Mouse (Mus musculus): ENCODE data around the gene Peli3. TPM values are rescaled to one million over a fixed set of nuclear protein-coding genes. Genes with fewer than 3 reads are reported as not detected.
"Not testable (repeated sequence)": the region's sequence is repeated elsewhere in the genome, so short reads cannot be mapped to it uniquely, and the experiment has no call there.

Gene Peli3
- polyA plus RNA-seq, 1 experiment: 1.6 TPM

GRCm38 (mm10) chr19:4968236-4968635, 25.3 kb upstream of the Peli3 start:
- Histone ChIP-seq H3K27me3 (ENCODE audit: control insufficient read depth, insufficient read depth, low read length) (no peaks in the 10 kb centered on the region), H3K36me3 (ENCODE audit: control insufficient read depth, insufficient read depth, low read length) (peaks cover 4% of the 10 kb centered on the region), H3K27ac (ENCODE audit: insufficient read depth, low read depth, low read length) (no peak overlapping the region), H3K4me3 (ENCODE audit: low read depth, low read length) (no peak overlapping the region), H3K4me1 (ENCODE audit: control insufficient read depth, insufficient read depth, insufficient read length, low read length) (no peaks in the 10 kb centered on the region)
- no peak for TF ChIP-seq POLR2A (IDR thresholded peaks at IDR 0.05; ENCODE audit: low read depth, low read length)
- TF ChIP-seq CTCF (IDR thresholded peaks at IDR 0.05; ENCODE audit: extremely low read depth, insufficient read length, insufficient replicate concordance, low read depth, low read length): peak; percentile 33; the same call in 1 of the 2 replicates
- 80% methylated on average over 2 of the region's 2 CpGs for WGBS

GRCm38 (mm10) chr19:4961928-4962601, 19.1 kb upstream of the Peli3 start, which contains the start of gene Mrpl11:
Mrpl11 (plus strand) TSS chr19:4962147.
- Histone ChIP-seq H3K27ac (ENCODE audit: insufficient read depth, low read depth, low read length) (peak within 1 kb of the TSS; percentile 36; the same call in 1 of the 2 replicates), H3K36me3 (ENCODE audit: control insufficient read depth, insufficient read depth, low read length) (peaks cover 4% of the 10 kb centered on the region), H3K4me3 (ENCODE audit: low read depth, low read length) (peak within 1 kb of the TSS; percentile 88), H3K27me3 (ENCODE audit: control insufficient read depth, insufficient read depth, low read length) (no peaks in the 10 kb centered on the region), H3K4me1 (ENCODE audit: control insufficient read depth, insufficient read depth, insufficient read length, low read length) (no peaks in the 10 kb centered on the region)
- TF ChIP-seq POLR2A (IDR thresholded peaks at IDR 0.05; ENCODE audit: low read depth, low read length): no peak
- peak; percentile 87; the same call in 1 of the 2 replicates for TF ChIP-seq CTCF (IDR thresholded peaks at IDR 0.05; ENCODE audit: extremely low read depth, insufficient read length, insufficient replicate concordance, low read depth, low read length)
- WGBS: under 1% methylated on average over 34 of the region's 34 CpGs

- 78% methylated on average over 9 of the region's 9 CpGs for WGBS
- not testable (repeated sequence) for H3K4me1 ChIP-seq (ENCODE audit: control insufficient read depth, insufficient read depth, insufficient read length, low read length); H3K27me3 ChIP-seq (ENCODE audit: control insufficient read depth, insufficient read depth, low read length); H3K27ac ChIP-seq (ENCODE audit: insufficient read depth, low read depth, low read length); H3K4me3 ChIP-seq (ENCODE audit: low read depth, low read length); H3K36me3 ChIP-seq (ENCODE audit: control insufficient read depth, insufficient read depth, low read length)
Measured at GRCm38 (mm10) chr19:4948641-4949040, 5.7 kb upstream of the Peli3 start.

- H3K27ac ChIP-seq (ENCODE audit: insufficient read depth, low read depth, low read length): no peak overlapping the region
- WGBS: 59% methylated on average over 6 of the region's 6 CpGs
- TF ChIP-seq CTCF (IDR thresholded peaks at IDR 0.05; ENCODE audit: extremely low read depth, insufficient read length, insufficient replicate concordance, low read depth, low read length): no peak
- TF ChIP-seq POLR2A (IDR thresholded peaks at IDR 0.05; ENCODE audit: low read depth, low read length): no peak
- H3K4me1 ChIP-seq (ENCODE audit: control insufficient read depth, insufficient read depth, insufficient read length, low read length): peaks cover 4% of the 10 kb centered on the region; the same call in 1 of the 2 replicates
- H3K4me3 ChIP-seq (ENCODE audit: low read depth, low read length): no peak overlapping the region
- H3K27me3 ChIP-seq (ENCODE audit: control insufficient read depth, insufficient read depth, low read length): no peaks in the 10 kb centered on the region
- no peaks in the 10 kb centered on the region for H3K36me3 ChIP-seq (ENCODE audit: control insufficient read depth, insufficient read depth, low read length)
Measured at GRCm38 (mm10) chr19:4945540-4945939, 2.6 kb upstream of the Peli3 start.

- H3K27ac ChIP-seq (ENCODE audit: insufficient read depth, low read depth, low read length): no peak overlapping the region
- H3K27me3 ChIP-seq (ENCODE audit: control insufficient read depth, insufficient read depth, low read length): no peaks in the 10 kb centered on the region
- H3K36me3 ChIP-seq (ENCODE audit: control insufficient read depth, insufficient read depth, low read length): no peaks in the 10 kb centered on the region
- peak overlapping the region; percentile 67 for H3K4me3 ChIP-seq (ENCODE audit: low read depth, low read length)
- WGBS: 5% methylated on average over 13 of the region's 13 CpGs
- H3K4me1 ChIP-seq (ENCODE audit: control insufficient read depth, insufficient read depth, insufficient read length, low read length): peaks cover 4% of the 10 kb centered on the region; the same call in 1 of the 2 replicates
- no peak for TF ChIP-seq CTCF (IDR thresholded peaks at IDR 0.05; ENCODE audit: extremely low read depth, insufficient read length, insufficient replicate concordance, low read depth, low read length)
- no peak for TF ChIP-seq POLR2A (IDR thresholded peaks at IDR 0.05; ENCODE audit: low read depth, low read length)
Measured at GRCm38 (mm10) chr19:4943253-4943588, 294 bp upstream of the Peli3 start.

- TF ChIP-seq POLR2A (IDR thresholded peaks at IDR 0.05; ENCODE audit: low read depth, low read length) (no peak), CTCF (IDR thresholded peaks at IDR 0.05; ENCODE audit: extremely low read depth, insufficient read length, insufficient replicate concordance, low read depth, low read length) (no peak)
- Histone ChIP-seq H3K27me3 (ENCODE audit: control insufficient read depth, insufficient read depth, low read length) (no peaks in the 10 kb centered on the region), H3K27ac (ENCODE audit: insufficient read depth, low read depth, low read length) (no peak overlapping the region), H3K4me1 (ENCODE audit: control insufficient read depth, insufficient read depth, insufficient read length, low read length) (0 out of 2 replicates have a peak, but pooled peaks cover 4% of the 10 kb centered on the region), H3K4me3 (ENCODE audit: low read depth, low read length) (no peak overlapping the region), H3K36me3 (ENCODE audit: control insufficient read depth, insufficient read depth, low read length) (no peaks in the 10 kb centered on the region)
- WGBS: 86% methylated on average over 17 of the region's 17 CpGs
Measured at GRCm38 (mm10) chr19:4937444-4938310, 5.2 kb downstream of the Peli3 start.

GRCm38 (mm10) chr19:4936896-4937295, 6.0 kb downstream of the Peli3 start:
- TF ChIP-seq POLR2A (IDR thresholded peaks at IDR 0.05; ENCODE audit: low read depth, low read length): no peak
- no peak for TF ChIP-seq CTCF (IDR thresholded peaks at IDR 0.05; ENCODE audit: extremely low read depth, insufficient read length, insufficient replicate concordance, low read depth, low read length)
- WGBS: 82% methylated on average over 2 of the region's 2 CpGs
- no peak overlapping the region for H3K4me3 ChIP-seq (ENCODE audit: low read depth, low read length)
- no peak overlapping the region for H3K27ac ChIP-seq (ENCODE audit: insufficient read depth, low read depth, low read length)
- no peaks in the 10 kb centered on the region for H3K36me3 ChIP-seq (ENCODE audit: control insufficient read depth, insufficient read depth, low read length)
- H3K27me3 ChIP-seq (ENCODE audit: control insufficient read depth, insufficient read depth, low read length): no peaks in the 10 kb centered on the region
- no peaks in the 10 kb centered on the region for H3K4me1 ChIP-seq (ENCODE audit: control insufficient read depth, insufficient read depth, insufficient read length, low read length)

Measured in small intestine, adult 2 months (tissue).